Mouse (Mus musculus) forebrain, embryonic 12.5 days (tissue): Measurements from ENCODE around the gene Nkx2-3. TPM values are rescaled to one million over a fixed set of nuclear protein-coding genes. Genes with fewer than 3 reads are reported as not detected.

ENCODE experiments used
- ATAC-seq: fragments of 200-750 bp; cut with Nextera tagmentation; 2 replicates; pipeline ENCODE4 v1.8.0; 2017; ENCODE audit warnings: moderate TSS enrichment; ENCODE audit not compliant: low FRiP score
- H3K27ac ChIP-seq: fragments of 300-500 bp; sonication (generic); 2 replicates; pipeline ENCODE4 v1.5.1; 2016; ENCODE audit warnings: mild to moderate bottlenecking
- H3K27me3 ChIP-seq: fragments of 300-500 bp; sonication (generic); 2 replicates; pipeline ENCODE4 v1.6.1; 2016; ENCODE audit warnings: mild to moderate bottlenecking
- H3K36me3 ChIP-seq: fragments of 300-500 bp; sonication (generic); replicated peaks from 2 replicates; pipeline ENCODE4 v1.6.1; 2016; ENCODE audit warnings: mild to moderate bottlenecking
- H3K4me1 ChIP-seq: fragments of 300-500 bp; sonication (generic); 2 replicates; pipeline ENCODE4 v1.6.1; 2016
- H3K4me2 ChIP-seq: fragments of 300-500 bp; sonication (generic); 2 replicates; pipeline ENCODE4 v1.6.1; 2016; ENCODE audit warnings: mild to moderate bottlenecking, moderate library complexity
- H3K4me3 ChIP-seq: fragments of 300-500 bp; sonication (generic); replicated peaks from 2 replicates; pipeline ENCODE4 v1.5.1; 2016; ENCODE audit warnings: mild to moderate bottlenecking
- H3K9ac ChIP-seq: fragments of 300-500 bp; sonication (generic); 2 replicates; pipeline ENCODE4 v1.6.1; 2016; ENCODE audit warnings: mild to moderate bottlenecking
- H3K9me3 ChIP-seq: fragments of 300-500 bp; sonication (generic); 2 replicates; pipeline ENCODE4 v1.6.1; 2016
- WGBS: fragments of 180-500 bp; shearing (Covaris S2); methylation state at CpG from one replicate; pipeline ENCODE4 v1.1.7; 2016; 5-methylcytosine and 5-hydroxymethylcytosine counted together
- polyA plus RNA-seq: library from polyadenylated mRNA; unstranded; fragments of >200 nt; fragmentation: Nextera tagmentation; extraction: Ambion mirVana; gene quantifications from 2 replicates; pipeline ENCODE4 v1.2.1, GENCODE M21; 2016

Nkx2-3 gene
- 6.3 and 8.3 TPM in 2 replicates for polyA plus RNA-seq

- H3K9ac ChIP-seq = peak within 1 kb of the TSS; percentile 43
- 0 out of 2 replicates have a peak within 1 kb of the TSS, but pooled peaks have one; percentile 31 for H3K27ac ChIP-seq
- H3K4me3 ChIP-seq = peak within 1 kb of the TSS; percentile 46
- ATAC-seq = peak; percentile 76
- no peaks in the 10 kb centered on the region for H3K36me3 ChIP-seq
- H3K4me2 ChIP-seq = peak within 1 kb of the TSS; percentile 68
- H3K27me3 ChIP-seq = peaks cover 87% of the 10 kb centered on the region
- peaks cover 65% of the 10 kb centered on the region for H3K4me1 ChIP-seq
- no peaks in the 10 kb centered on the region for H3K9me3 ChIP-seq
- 0% methylated on average over 24 of the region's 24 CpGs for WGBS
Measured at GRCm38 (mm10) chr19:43612051-43612450, at the start of gene Nkx2-3. Gene Nkx2-3 (plus strand): TSS chr19:43612325.

GRCm38 (mm10) chr19:43563166-43563565, 49.0 kb upstream of the Nkx2-3 start:
- ATAC-seq = no peak
- peaks cover 19% of the 10 kb centered on the region; the same call in 1 of the 2 replicates for H3K27me3 ChIP-seq
- H3K9me3 ChIP-seq = no peaks in the 10 kb centered on the region
- H3K4me3 ChIP-seq = no peak overlapping the region
- no peak overlapping the region for H3K27ac ChIP-seq
- no peak overlapping the region for H3K4me2 ChIP-seq
- no peak overlapping the region for H3K9ac ChIP-seq
- no peaks in the 10 kb centered on the region for H3K4me1 ChIP-seq
- H3K36me3 ChIP-seq = no peaks in the 10 kb centered on the region
- WGBS = 83% methylated on average over 5 of the region's 5 CpGs

DNA sequence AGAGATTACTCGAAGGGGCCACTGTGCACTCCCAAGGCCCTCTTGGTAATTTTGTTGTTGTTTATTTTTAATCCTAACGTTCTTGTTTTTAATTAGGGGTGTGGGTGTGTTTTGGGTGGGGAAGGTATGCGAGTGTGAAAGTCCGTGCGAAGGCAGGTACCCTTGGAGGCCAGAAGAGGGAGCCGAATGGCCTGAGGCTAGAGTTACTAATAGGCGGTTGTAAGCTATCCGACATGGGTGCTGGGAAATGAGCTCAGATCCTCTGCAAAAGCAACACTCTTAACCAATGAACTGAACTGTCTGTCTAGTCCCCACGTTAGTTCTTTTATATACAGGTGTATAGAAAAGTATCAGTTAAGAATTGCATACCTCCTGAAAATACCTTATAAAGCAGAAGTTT, 43.8 kb upstream of the Nkx2-3 start:
- peaks cover 7% of the 10 kb centered on the region; the same call in 1 of the 2 replicates for H3K4me1 ChIP-seq
- 49% methylated on average over 9 of the region's 9 CpGs for WGBS
- no peaks in the 10 kb centered on the region for H3K36me3 ChIP-seq
- no peaks in the 10 kb centered on the region for H3K9me3 ChIP-seq
- peaks cover 57% of the 10 kb centered on the region for H3K27me3 ChIP-seq
- H3K27ac ChIP-seq = no peak overlapping the region
- no peak for ATAC-seq
- no peak overlapping the region for H3K9ac ChIP-seq
- no peak overlapping the region for H3K4me2 ChIP-seq
- H3K4me3 ChIP-seq = no peak overlapping the region

DNA sequence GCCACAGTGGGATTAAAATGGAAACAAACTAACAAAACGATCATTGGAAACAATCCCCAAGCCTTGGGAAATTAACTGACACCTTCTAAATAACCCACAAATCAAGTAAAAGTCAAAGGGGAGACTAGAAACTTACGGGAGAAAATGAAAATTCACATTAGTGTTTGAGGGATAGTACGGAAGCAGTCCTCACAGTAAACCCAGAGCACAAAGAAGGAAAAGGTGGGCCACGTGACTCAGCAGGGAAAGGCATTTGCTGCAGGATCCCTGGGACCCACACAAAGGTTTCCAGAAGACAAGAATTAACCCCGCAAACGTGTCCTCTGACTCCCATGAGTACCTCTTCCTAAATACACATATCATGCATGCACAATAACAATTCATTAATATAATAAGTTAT, 43.0 kb upstream of the Nkx2-3 start:
- 53% methylated on average over 6 of the region's 6 CpGs for WGBS
- Histone ChIP-seq H3K36me3 (no peaks in the 10 kb centered on the region), H3K4me1 (peaks cover 7% of the 10 kb centered on the region; the same call in 1 of the 2 replicates), H3K9ac (no peak overlapping the region), H3K27me3 (peaks cover 60% of the 10 kb centered on the region), H3K4me3 (no peak overlapping the region), H3K9me3 (no peaks in the 10 kb centered on the region), H3K27ac (no peak overlapping the region), H3K4me2 (no peak overlapping the region)
- no peak for ATAC-seq

- Histone ChIP-seq H3K9ac (peak overlapping the region; percentile 36; the same call in 1 of the 2 replicates), H3K4me3 (peak overlapping the region; percentile 40), H3K27ac (no peak overlapping the region), H3K4me1 (peaks cover 7% of the 10 kb centered on the region; the same call in 1 of the 2 replicates), H3K4me2 (peak overlapping the region; percentile 75), H3K9me3 (no peaks in the 10 kb centered on the region), H3K27me3 (peaks cover 72% of the 10 kb centered on the region), H3K36me3 (no peaks in the 10 kb centered on the region)
- ATAC-seq = peak; percentile 76
- WGBS = 15% methylated on average over 32 of the region's 32 CpGs
Measured at GRCm38 (mm10) chr19:43570831-43571790, 41.0 kb upstream of the Nkx2-3 start.

DNA sequence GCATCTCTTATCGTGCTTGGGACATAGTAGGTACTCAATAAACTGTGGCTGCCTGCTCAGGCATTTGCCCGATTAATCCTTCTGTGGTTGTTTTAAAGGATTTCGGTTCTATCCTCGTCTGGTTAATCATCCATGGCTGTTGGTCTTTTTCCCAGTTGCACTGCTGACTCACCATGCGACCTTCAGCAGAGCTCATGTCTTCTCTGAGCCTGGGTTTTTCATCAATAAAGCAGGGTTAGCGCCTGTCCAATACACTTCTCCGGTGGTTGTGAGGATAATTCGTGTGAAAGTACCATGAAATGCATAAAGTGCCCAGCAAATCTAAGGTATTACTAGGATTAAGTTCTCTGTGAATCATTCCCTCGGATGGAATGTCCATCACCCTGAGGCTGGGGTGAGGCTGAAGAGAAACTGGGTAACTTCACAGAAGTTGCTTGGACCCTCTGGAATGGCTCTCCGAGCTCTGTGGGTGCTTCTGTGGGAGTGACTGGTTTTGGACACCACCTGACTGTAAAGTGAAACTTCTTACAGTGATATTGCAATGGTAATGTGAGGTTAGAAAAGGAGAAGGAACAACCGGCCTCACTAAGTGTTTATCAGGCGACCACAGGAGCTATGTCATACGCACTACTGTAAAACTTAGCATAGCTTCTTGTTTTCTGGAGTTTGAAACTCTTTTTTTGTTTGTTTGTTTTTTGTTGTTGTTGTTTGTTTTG, 32.9 kb upstream of the Nkx2-3 start:
- Histone ChIP-seq H3K27me3 (peaks cover 68% of the 10 kb centered on the region), H3K4me3 (no peak overlapping the region), H3K4me1 (no peaks in the 10 kb centered on the region), H3K4me2 (no peak overlapping the region), H3K9ac (no peak overlapping the region), H3K36me3 (no peaks in the 10 kb centered on the region), H3K27ac (no peak overlapping the region), H3K9me3 (no peaks in the 10 kb centered on the region)
- no peak for ATAC-seq
- WGBS = 85% methylated on average over 13 of the region's 13 CpGs

GRCm38 (mm10) chr19:43581185-43581584, 30.9 kb upstream of the Nkx2-3 start:
- Histone ChIP-seq H3K36me3 (no peaks in the 10 kb centered on the region), H3K4me1 (0 out of 2 replicates have a peak, but pooled peaks cover 6% of the 10 kb centered on the region), H3K9ac (no peak overlapping the region), H3K4me2 (no peak overlapping the region), H3K9me3 (no peaks in the 10 kb centered on the region), H3K27ac (no peak overlapping the region), H3K4me3 (no peak overlapping the region), H3K27me3 (peaks cover 75% of the 10 kb centered on the region)
- WGBS = 64% methylated on average over 2 of the region's 2 CpGs
- ATAC-seq = no peak

DNA sequence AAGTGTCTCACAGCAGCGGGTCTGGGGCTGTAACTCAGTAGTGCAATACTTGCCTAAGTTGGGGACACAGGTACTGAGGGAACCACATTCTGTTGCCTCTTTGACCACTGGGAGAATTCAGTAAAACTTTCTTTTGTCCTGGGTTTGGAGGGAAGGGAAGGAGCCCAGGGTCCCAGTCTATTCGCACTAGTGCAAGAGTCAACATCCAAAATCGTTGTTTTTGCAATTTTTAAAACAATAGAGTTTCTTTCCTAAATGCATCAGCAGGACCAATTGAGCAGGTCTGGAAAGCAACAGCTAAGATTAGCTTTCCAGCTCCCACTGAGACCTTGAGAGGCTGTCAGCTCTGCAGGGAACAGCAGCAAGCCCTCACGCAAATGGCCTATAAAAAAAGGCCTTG, 28.9 kb upstream of the Nkx2-3 start:
- H3K4me3 ChIP-seq = no peak overlapping the region
- 6% methylated on average over 4 of the region's 4 CpGs for WGBS
- peaks cover 85% of the 10 kb centered on the region for H3K27me3 ChIP-seq
- H3K9ac ChIP-seq = no peak overlapping the region
- H3K9me3 ChIP-seq = no peaks in the 10 kb centered on the region
- no peaks in the 10 kb centered on the region for H3K36me3 ChIP-seq
- H3K27ac ChIP-seq = no peak overlapping the region
- no peak overlapping the region for H3K4me2 ChIP-seq
- 0 out of 2 replicates have a peak, but pooled peaks cover 6% of the 10 kb centered on the region for H3K4me1 ChIP-seq
- no peak for ATAC-seq

- Histone ChIP-seq H3K27ac (no peak overlapping the region), H3K27me3 (peaks cover 89% of the 10 kb centered on the region)
- 2% methylated on average over 17 of the region's 17 CpGs for WGBS
Measured at GRCm38 (mm10) chr19:43583595-43583994, 28.5 kb upstream of the Nkx2-3 start.

DNA sequence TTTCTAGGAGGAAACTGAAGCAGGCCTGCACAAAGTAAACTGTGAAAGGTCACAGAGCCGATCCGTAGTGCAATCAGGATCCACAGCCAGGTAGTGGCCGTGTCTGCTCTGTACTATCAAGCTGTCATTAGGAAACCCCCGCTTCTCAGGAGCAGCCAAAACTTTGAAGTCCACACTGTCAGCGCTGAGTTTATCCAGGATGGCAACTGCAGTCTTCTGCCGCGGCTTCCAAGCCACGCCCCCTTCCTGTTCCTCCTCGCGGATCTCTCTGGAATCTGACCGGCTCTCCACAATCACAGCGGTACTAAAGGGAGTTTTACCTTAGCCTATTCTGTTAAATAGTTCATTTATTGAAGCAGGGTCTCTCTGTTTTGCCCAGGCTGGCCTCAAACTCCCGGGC, 27.3 kb upstream of the Nkx2-3 start:
- Histone ChIP-seq H3K9ac (no peak overlapping the region), H3K4me2 (peak overlapping the region; percentile 33), H3K9me3 (no peaks in the 10 kb centered on the region), H3K36me3 (no peaks in the 10 kb centered on the region), H3K4me3 (0 out of 2 replicates have a peak overlapping the region, but pooled peaks have one; percentile 3), H3K27me3 (peaks cover 91% of the 10 kb centered on the region), H3K4me1 (0 out of 2 replicates have a peak, but pooled peaks cover 6% of the 10 kb centered on the region), H3K27ac (no peak overlapping the region)
- 4% methylated on average over 13 of the region's 13 CpGs for WGBS
- ATAC-seq = no peak

More at GRCm38 (mm10) chr19:43583595-43583994, 28.5 kb upstream of the Nkx2-3 start:
- no peaks in the 10 kb centered on the region for H3K9me3 ChIP-seq
- H3K9ac ChIP-seq = no peak overlapping the region
- no peak overlapping the region for H3K4me2 ChIP-seq
- H3K4me1 ChIP-seq = 0 out of 2 replicates have a peak, but pooled peaks cover 6% of the 10 kb centered on the region
- H3K4me3 ChIP-seq = no peak overlapping the region
- ATAC-seq = no peak
- no peaks in the 10 kb centered on the region for H3K36me3 ChIP-seq

DNA sequence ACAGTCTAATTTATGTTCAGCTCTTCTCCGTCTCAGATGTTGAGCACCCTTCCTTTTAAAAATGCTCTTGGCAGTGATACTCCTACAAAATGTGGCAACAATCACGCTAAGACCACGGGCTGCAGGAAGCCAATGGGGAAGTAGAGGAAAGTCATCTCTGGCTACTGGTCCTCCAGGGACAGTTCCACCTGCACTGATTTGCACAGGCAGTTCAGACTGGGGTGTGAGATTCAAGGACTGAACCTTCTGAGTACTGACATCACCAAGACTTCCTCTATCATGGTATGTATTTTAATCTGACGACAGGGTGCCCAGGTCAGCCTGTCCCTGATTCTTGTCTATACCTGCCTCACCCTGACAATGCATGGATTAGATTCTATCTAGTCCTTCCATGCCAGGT, 20.1 kb upstream of the Nkx2-3 start:
- Histone ChIP-seq H3K9ac (no peak overlapping the region), H3K9me3 (0 out of 2 replicates have a peak, but pooled peaks cover 4% of the 10 kb centered on the region), H3K4me2 (no peak overlapping the region), H3K4me3 (no peak overlapping the region), H3K4me1 (no peaks in the 10 kb centered on the region), H3K27me3 (peaks cover 88% of the 10 kb centered on the region), H3K27ac (no peak overlapping the region), H3K36me3 (no peaks in the 10 kb centered on the region)
- 82% methylated on average over 4 of the region's 4 CpGs for WGBS
- no peak for ATAC-seq

DNA sequence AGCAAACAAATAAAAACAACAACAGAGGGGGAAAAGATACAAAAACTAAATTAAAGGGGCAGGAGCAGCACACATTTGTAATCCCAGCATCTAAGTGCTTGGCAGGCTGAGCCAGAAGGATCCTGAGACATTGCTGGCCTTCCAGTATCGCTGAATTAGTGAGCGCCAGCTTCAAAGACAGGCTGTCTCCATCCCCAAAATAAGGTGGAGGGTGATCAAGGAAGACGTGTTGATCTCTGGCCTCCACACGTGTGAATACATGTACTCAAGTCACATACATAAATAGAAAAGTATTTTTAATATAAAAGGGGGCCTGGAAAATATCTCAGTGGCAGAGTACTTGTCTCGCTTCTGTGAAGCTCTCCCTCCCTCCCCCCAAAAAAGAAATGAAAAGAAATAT, 15.1 kb upstream of the Nkx2-3 start:
- Histone ChIP-seq H3K27ac (no peak overlapping the region), H3K9me3 (no peaks in the 10 kb centered on the region), H3K4me2 (no peak overlapping the region), H3K36me3 (no peaks in the 10 kb centered on the region), H3K9ac (no peak overlapping the region), H3K4me3 (no peak overlapping the region), H3K27me3 (peaks cover 95% of the 10 kb centered on the region), H3K4me1 (peaks cover 3% of the 10 kb centered on the region; the same call in 1 of the 2 replicates)
- WGBS = 6% methylated on average over 5 of the region's 5 CpGs
- ATAC-seq = no peak
